Mouse (Mus musculus): ENCODE data around the gene Vps13d. TPM values are rescaled to one million over a fixed set of nuclear protein-coding genes. Genes with fewer than 3 reads are reported as not detected.

Gene Vps13d
- polyA plus RNA-seq, 1 experiment from 2014 or later = 7.6 TPM

DNA sequence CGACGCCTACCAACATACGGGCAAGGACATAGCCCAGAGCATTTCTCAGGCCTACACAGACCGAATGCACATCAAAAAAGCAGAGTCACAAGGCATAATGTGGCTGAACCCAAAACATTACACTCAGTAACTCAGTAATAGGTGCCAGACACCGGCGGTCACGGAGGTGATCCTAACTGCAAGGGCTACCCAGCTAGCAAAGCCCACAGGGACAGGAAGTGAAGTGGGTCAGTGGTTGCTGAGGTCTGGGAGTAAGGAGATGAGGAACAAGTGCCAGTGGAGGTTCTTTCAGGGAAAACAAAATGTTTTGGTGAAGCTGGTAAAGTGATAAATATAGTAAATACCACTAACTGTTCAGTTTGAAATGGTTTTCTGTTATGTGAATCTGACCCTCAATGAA, 121.1 kb downstream of the Vps13d start:
- no peak overlapping the region for H3K27ac ChIP-seq (ENCODE audit: poor library complexity, severe bottlenecking)
- no peak for ATAC-seq (ENCODE audit: insufficient number of reproducible peaks, low FRiP score)
- WGBS = 92% methylated on average over 7 of the region's 7 CpGs
- no peak overlapping the region for H3K4me2 ChIP-seq
- H3K36me3 ChIP-seq = peaks cover 84% of the 10 kb centered on the region
- H3K4me3 ChIP-seq = no peak overlapping the region
- no peaks in the 10 kb centered on the region for H3K4me1 ChIP-seq (replicated peaks)
- H3K9me3 ChIP-seq (replicated peaks) = no peaks in the 10 kb centered on the region
- no peak overlapping the region for H3K9ac ChIP-seq
- no peaks in the 10 kb centered on the region for H3K27me3 ChIP-seq (replicated peaks)

DNA sequence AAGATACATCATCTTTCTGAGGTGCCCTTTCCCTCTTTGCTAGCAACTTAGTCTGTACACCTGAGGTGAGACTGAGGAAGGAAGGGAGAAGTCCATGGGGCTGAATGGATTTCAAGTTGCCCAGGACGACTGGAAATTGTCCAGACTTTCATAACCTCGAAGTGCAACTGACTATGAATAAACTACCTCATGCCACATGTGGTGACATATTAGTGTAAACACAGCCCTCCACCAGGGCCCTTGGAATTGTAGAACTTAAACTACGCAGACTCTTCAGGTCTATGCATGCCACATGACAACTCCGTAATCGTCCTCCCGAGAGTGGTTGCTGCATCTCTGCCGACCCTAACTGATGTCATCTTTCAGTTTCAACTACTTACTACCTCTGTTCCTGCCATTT, 122.9 kb downstream of the Vps13d start:
- Histone ChIP-seq H3K36me3 (peaks cover 82% of the 10 kb centered on the region), H3K9me3 (replicated peaks) (no peaks in the 10 kb centered on the region), H3K4me3 (no peak overlapping the region), H3K4me2 (no peak overlapping the region), H3K4me1 (replicated peaks) (no peaks in the 10 kb centered on the region), H3K9ac (no peak overlapping the region), H3K27me3 (replicated peaks) (no peaks in the 10 kb centered on the region), H3K27ac (ENCODE audit: poor library complexity, severe bottlenecking) (no peak overlapping the region)
- WGBS = 83% methylated on average over 7 of the region's 7 CpGs
- no peak for ATAC-seq (ENCODE audit: insufficient number of reproducible peaks, low FRiP score)

- H3K9me3 ChIP-seq (replicated peaks) = no peaks in the 10 kb centered on the region
- H3K36me3 ChIP-seq = peaks cover 77% of the 10 kb centered on the region
- ATAC-seq (ENCODE audit: insufficient number of reproducible peaks, low FRiP score) = no peak
- H3K9ac ChIP-seq = no peak overlapping the region
- H3K27me3 ChIP-seq (replicated peaks) = no peaks in the 10 kb centered on the region
- no peak overlapping the region for H3K27ac ChIP-seq (ENCODE audit: poor library complexity, severe bottlenecking)
- 75% methylated on average over 6 of the region's 6 CpGs for WGBS
- H3K4me1 ChIP-seq (replicated peaks) = no peaks in the 10 kb centered on the region
- no peak overlapping the region for H3K4me3 ChIP-seq
- no peak overlapping the region for H3K4me2 ChIP-seq
Observed at GRCm38 (mm10) chr4:145067019-145067680, 127.7 kb downstream of the Vps13d start.

DNA sequence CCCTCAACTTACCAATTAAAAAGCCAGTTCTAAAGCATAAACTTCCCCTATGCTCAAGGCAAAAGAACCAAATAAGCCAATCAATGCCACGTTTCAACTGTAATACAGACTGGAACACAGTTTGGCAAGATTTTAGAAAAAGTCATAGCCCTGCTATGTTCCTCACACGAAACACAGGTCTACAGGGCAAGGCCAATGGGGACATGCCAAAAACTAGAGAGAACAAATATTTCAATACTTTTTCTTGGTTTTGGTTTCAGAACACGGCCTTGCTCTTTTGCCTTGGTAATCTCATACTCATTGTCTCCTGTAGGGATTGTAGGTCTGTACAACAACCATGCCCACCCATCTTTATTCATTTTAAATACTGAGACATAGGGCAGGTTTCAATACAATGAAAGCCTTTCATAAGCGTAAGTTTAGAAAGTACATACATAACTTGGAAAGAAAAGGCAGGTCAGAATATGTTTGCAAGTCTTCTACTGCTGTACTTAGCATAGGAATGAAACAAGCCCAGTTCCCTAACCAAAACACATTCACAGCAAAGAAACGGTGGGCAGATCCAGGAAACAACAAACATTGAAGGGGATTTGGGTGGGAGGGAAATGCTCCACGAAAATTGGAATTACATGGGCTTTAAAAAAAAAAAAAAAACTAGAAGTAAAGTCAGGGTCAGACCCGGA, 128.3 kb downstream of the Vps13d start:
- H3K4me2 ChIP-seq = no peak overlapping the region
- H3K36me3 ChIP-seq = peaks cover 77% of the 10 kb centered on the region
- no peak overlapping the region for H3K9ac ChIP-seq
- H3K27me3 ChIP-seq (replicated peaks) = no peaks in the 10 kb centered on the region
- no peaks in the 10 kb centered on the region for H3K9me3 ChIP-seq (replicated peaks)
- H3K4me1 ChIP-seq (replicated peaks) = no peaks in the 10 kb centered on the region
- ATAC-seq (ENCODE audit: insufficient number of reproducible peaks, low FRiP score) = no peak
- WGBS = 81% methylated on average over 7 of the region's 7 CpGs
- H3K4me3 ChIP-seq = no peak overlapping the region
- H3K27ac ChIP-seq (ENCODE audit: poor library complexity, severe bottlenecking) = no peak overlapping the region

DNA sequence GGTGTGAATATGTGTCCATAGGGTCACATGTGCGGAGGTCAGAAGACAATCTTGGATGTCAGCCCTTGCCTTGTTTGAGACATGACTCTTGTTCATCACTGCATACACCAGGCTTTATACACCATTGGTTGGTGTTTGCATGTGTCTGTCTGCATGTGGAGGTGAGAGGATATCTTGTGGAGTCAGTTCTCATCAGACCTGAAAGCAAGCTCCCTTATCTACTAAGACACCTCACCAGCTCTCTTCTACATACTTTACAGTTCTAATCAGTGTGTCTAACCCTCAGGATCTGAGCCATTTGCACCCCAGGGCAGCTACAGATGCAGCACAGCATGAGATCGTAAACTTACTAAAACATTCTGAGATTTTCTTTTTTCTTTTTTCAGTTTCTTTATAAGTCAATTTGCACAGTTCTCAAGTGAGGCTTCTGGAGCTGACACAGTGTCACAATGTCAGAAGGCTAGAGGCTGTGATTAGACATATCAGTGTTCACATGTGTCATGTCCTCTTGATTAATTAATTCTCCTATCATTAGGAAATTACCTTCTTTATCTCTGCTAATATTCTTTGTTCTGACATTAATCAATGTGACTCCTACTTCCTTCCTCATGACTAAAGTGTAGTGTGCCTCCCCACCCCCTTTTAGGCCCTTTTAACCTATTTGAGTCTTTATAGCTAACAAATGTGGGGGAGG, 135.9 kb downstream of the Vps13d start:
- Histone ChIP-seq H3K9ac (no peak overlapping the region), H3K27me3 (replicated peaks) (no peaks in the 10 kb centered on the region), H3K36me3 (peaks cover 90% of the 10 kb centered on the region), H3K27ac (ENCODE audit: poor library complexity, severe bottlenecking) (no peak overlapping the region), H3K9me3 (replicated peaks) (no peaks in the 10 kb centered on the region), H3K4me3 (no peak overlapping the region), H3K4me1 (replicated peaks) (no peaks in the 10 kb centered on the region), H3K4me2 (no peak overlapping the region)
- ATAC-seq (ENCODE audit: insufficient number of reproducible peaks, low FRiP score) = no peak
- 93% methylated on average over 2 of the region's 2 CpGs for WGBS

DNA sequence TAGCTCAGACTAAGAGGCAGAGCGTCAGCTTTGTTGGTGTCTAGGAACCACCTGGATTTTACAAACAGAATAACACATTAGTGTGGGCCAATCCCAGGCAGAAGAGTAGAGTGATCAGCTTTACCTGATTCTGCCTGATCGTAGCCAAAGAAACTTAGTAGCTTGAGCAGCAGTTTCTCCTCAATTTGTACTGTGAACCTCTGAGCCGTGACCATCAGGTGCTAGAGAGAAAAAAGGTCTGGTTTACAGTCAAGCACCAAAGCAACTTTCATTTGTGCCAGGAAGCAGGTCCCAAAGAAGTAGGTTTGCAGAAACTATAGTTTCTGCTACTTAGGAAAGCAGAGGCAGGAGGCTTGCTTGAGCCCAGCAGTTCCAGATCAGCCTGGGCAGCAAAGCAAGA, 138.5 kb downstream of the Vps13d start:
- Histone ChIP-seq H3K9ac (no peak overlapping the region), H3K4me1 (replicated peaks) (peaks cover 22% of the 10 kb centered on the region), H3K9me3 (replicated peaks) (no peaks in the 10 kb centered on the region), H3K27ac (ENCODE audit: poor library complexity, severe bottlenecking) (no peak overlapping the region), H3K4me3 (no peak overlapping the region), H3K27me3 (replicated peaks) (no peaks in the 10 kb centered on the region), H3K4me2 (no peak overlapping the region), H3K36me3 (peaks cover 79% of the 10 kb centered on the region)
- ATAC-seq (ENCODE audit: insufficient number of reproducible peaks, low FRiP score) = no peak
- 92% methylated on average over 3 of the region's 3 CpGs for WGBS

DNA sequence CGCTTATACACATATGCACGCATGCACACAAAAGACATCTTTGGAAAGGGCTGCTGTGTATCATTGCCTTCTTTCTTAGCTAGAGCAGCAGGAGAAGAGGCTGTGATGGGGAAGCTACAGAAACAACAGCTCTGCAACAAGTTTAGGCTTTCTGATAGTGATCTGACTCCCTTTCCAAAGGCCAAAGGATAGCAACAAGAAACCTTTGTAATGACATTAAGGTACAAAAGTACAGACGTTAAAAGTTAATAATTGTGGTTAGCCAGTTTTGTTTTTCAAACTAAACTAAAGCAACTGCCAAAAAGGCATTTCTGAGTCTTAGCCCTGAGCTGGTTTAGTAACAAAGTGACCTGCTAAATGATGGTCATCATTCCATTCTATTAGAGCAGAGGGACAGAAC, 139.0 kb downstream of the Vps13d start:
- ATAC-seq (ENCODE audit: insufficient number of reproducible peaks, low FRiP score) = no peak

GRCm38 (mm10) chr4:145054369-145054768, 140.4 kb downstream of the Vps13d start:
- Histone ChIP-seq H3K4me3 (no peak overlapping the region), H3K27me3 (replicated peaks) (no peaks in the 10 kb centered on the region), H3K36me3 (peaks cover 63% of the 10 kb centered on the region), H3K27ac (ENCODE audit: poor library complexity, severe bottlenecking) (no peak overlapping the region), H3K4me1 (replicated peaks) (peaks cover 38% of the 10 kb centered on the region), H3K4me2 (no peak overlapping the region), H3K9me3 (replicated peaks) (no peaks in the 10 kb centered on the region), H3K9ac (no peak overlapping the region)
- WGBS = 73% methylated on average over 3 of the region's 3 CpGs
- ATAC-seq (ENCODE audit: insufficient number of reproducible peaks, low FRiP score) = no peak

More for the DNA sequence above, 139.0 kb downstream of the Vps13d start:
- no peak overlapping the region for H3K4me2 ChIP-seq
- H3K9me3 ChIP-seq (replicated peaks) = no peaks in the 10 kb centered on the region
- H3K36me3 ChIP-seq = peaks cover 74% of the 10 kb centered on the region
- H3K4me1 ChIP-seq (replicated peaks) = peaks cover 26% of the 10 kb centered on the region
- WGBS = 89% methylated on average over 3 of the region's 3 CpGs
- no peak overlapping the region for H3K27ac ChIP-seq (ENCODE audit: poor library complexity, severe bottlenecking)
- H3K9ac ChIP-seq = no peak overlapping the region
- no peaks in the 10 kb centered on the region for H3K27me3 ChIP-seq (replicated peaks)
- H3K4me3 ChIP-seq = no peak overlapping the region

- H3K27me3 ChIP-seq (replicated peaks) = no peaks in the 10 kb centered on the region
- H3K4me1 ChIP-seq (replicated peaks) = peaks cover 43% of the 10 kb centered on the region
- H3K9me3 ChIP-seq (replicated peaks) = no peaks in the 10 kb centered on the region
- WGBS = 24% methylated on average over 1 of the region's 1 CpGs
- H3K36me3 ChIP-seq = peaks cover 50% of the 10 kb centered on the region
- no peak overlapping the region for H3K9ac ChIP-seq
- 0 out of 2 replicates have a peak, but pooled peaks have one; percentile 38 for ATAC-seq (ENCODE audit: insufficient number of reproducible peaks, low FRiP score)
- H3K4me2 ChIP-seq = no peak overlapping the region
- no peak overlapping the region for H3K4me3 ChIP-seq
- H3K27ac ChIP-seq (ENCODE audit: poor library complexity, severe bottlenecking) = no peak overlapping the region
Observed at GRCm38 (mm10) chr4:145052697-145053096, 142.1 kb downstream of the Vps13d start.

DNA sequence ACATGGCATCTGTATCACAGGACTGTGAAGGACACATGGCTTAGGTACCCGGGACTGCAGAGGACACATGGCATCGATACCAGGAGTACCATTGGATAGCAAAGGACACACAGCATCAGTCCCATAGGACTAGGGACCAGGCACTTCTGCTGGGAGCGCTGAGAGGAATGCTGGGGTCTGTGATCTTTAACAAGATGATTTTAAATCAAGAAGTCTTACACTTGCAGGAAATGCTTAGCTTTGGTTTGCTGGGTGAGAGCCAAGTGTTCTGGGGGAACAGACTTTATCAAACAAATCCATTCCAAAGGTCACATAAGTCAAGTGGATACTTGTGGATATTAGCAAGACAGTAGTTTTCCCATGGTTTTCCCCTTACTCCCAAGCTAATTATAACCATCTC, 142.5 kb downstream of the Vps13d start:
- no peaks in the 10 kb centered on the region for H3K27me3 ChIP-seq (replicated peaks)
- H3K4me3 ChIP-seq = no peak overlapping the region
- peaks cover 43% of the 10 kb centered on the region for H3K4me1 ChIP-seq (replicated peaks)
- no peaks in the 10 kb centered on the region for H3K9me3 ChIP-seq (replicated peaks)
- no peak overlapping the region for H3K4me2 ChIP-seq
- no peak overlapping the region for H3K27ac ChIP-seq (ENCODE audit: poor library complexity, severe bottlenecking)
- ATAC-seq (ENCODE audit: insufficient number of reproducible peaks, low FRiP score) = 0 out of 2 replicates have a peak, but pooled peaks have one; percentile 16
- H3K36me3 ChIP-seq = peaks cover 46% of the 10 kb centered on the region
- no peak overlapping the region for H3K9ac ChIP-seq
- 58% methylated on average over 3 of the region's 3 CpGs for WGBS

DNA sequence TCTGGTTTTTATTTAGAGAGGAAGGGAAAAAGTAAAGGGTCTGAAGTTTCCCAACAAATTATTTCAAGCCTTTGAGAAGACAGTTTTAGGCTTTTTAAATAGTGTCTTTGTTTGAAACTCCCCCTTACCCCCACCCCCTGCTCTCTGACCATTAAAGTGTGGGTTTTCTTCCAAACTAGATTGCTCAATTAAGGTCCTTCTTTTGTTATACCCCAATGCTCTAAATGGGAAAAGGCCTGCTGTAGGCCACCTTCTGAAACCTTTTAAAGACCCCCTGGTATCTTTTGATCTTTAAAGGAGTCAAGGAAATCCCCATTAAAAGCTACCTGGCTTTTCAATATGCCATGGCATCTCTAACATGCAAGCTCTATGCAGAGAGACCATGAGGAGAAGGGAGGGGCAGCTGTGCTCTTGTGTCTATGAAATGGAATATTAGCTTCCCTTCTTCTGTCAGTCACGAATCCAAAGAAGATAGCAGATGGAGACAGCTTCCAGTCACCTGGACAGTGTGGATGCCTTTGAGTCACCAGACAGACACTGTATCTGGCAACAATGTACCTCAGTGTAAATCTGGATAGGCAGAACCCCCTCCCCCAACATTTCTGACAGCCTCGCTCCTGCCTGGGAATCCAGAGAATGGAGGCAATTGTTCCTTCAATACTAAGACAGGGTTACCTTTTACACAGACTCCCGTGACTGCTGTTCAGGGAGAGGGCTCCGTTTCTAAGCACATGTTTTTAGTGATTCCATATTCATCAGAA, 143.4 kb downstream of the Vps13d start:
- peaks cover 44% of the 10 kb centered on the region for H3K36me3 ChIP-seq
- WGBS = 68% methylated on average over 4 of the region's 4 CpGs
- H3K4me1 ChIP-seq (replicated peaks) = peaks cover 43% of the 10 kb centered on the region
- no peaks in the 10 kb centered on the region for H3K27me3 ChIP-seq (replicated peaks)
- no peak overlapping the region for H3K4me2 ChIP-seq
- no peaks in the 10 kb centered on the region for H3K9me3 ChIP-seq (replicated peaks)
- no peak for ATAC-seq (ENCODE audit: insufficient number of reproducible peaks, low FRiP score)
- H3K9ac ChIP-seq = no peak overlapping the region
- no peak overlapping the region for H3K4me3 ChIP-seq
- no peak overlapping the region for H3K27ac ChIP-seq (ENCODE audit: poor library complexity, severe bottlenecking)
